Mouse (Mus musculus) brain, adult 10 weeks (tissue): ENCODE data around the gene Slc25a41. TPM values are rescaled to one million over a fixed set of nuclear protein-coding genes. Genes with fewer than 3 reads are reported as not detected.

Experiments
- polyA plus RNA-seq: library from polyadenylated mRNA; stranded (reverse); fragments of 350-450 nt; fragmentation: Illumina TruSeq; extraction: RNeasy Lipid Tissue Mini Kit (QIAGEN cat#74804); gene quantifications from one replicate; pipeline ENCODE4 v1.2.3, GENCODE M21; 2015; ENCODE audit warnings: low read depth, low replicate concordance

Gene Slc25a41
- polyA plus RNA-seq = not detected

GRCm38 (mm10) chr17:57041554-57041953 lies at the start of gene Slc25a41:
Slc25a41 (minus strand) TSS chr17:57041654.

GRCm38 (mm10) chr17:57087049-57087832 lies 45.8 kb upstream of the Slc25a41 start, which contains the start of gene Tubb4a:
Tubb4a (minus strand) TSS chr17:57087782.

GRCm38 (mm10) chr17:57078336-57078735 lies 36.9 kb upstream of the Slc25a41 start, which contains the start of gene Dennd1c:
Dennd1c (minus strand) TSS chr17:57078514.

GRCm38 (mm10) chr17:57059486-57059977 lies 18.1 kb upstream of the Slc25a41 start, which contains the start of gene Slc25a23:
Slc25a23 (minus strand) TSS chr17:57059863.

GRCm38 (mm10) chr17:57058891-57059485 lies 17.5 kb upstream of the Slc25a41 start, which contains the start of gene Crb3:
Crb3 (plus strand) TSS chr17:57059105.

GRCm38 (mm10) chr17:57030931-57031660 lies 10.4 kb downstream of the Slc25a41 start, which contains the start of gene Khsrp:
Khsrp (minus strand) TSS chr17:57031522.

GRCm38 (mm10) chr17:57011236-57012141 lies 30.0 kb downstream of the Slc25a41 start, which contains the start of the genes Gtf2f1 and Gm17949:
Gtf2f1 (minus strand) TSS chr17:57011288.
Gm17949 (plus strand) TSS chr17:57011469.

GRCm38 (mm10) chr17:56999968-57000609 lies 41.4 kb downstream of the Slc25a41 start, which contains the start of gene Pspn:
Pspn (minus strand) TSS chr17:57000018.

GRCm38 (mm10) chr17:56997029-56997667 lies 44.3 kb downstream of the Slc25a41 start, which contains the start of gene Alkbh7:
Alkbh7 (plus strand) TSS chr17:56997339.

GRCm38 (mm10) chr17:56990115-56990746 lies 51.2 kb downstream of the Slc25a41 start, which contains the start of gene Clpp:
Clpp (plus strand) TSS chr17:56990305.

Other genes starting within 250 kb of the Slc25a41 start
- gene Rfx2, start 210.6 kb downstream of the Slc25a41 start, polyA plus RNA-seq = 2.1 TPM
- not detected for gene Acsbg2, start 167.2 kb downstream of the Slc25a41 start, polyA plus RNA-seq
- 0.33 TPM for gene 1700061G19Rik, start 166.2 kb downstream of the Slc25a41 start, polyA plus RNA-seq
- 54.9 TPM for gene Mllt1, start 106.2 kb downstream of the Slc25a41 start, polyA plus RNA-seq
- not detected for gene Acer1, start 59.5 kb downstream of the Slc25a41 start, polyA plus RNA-seq
- gene Clpp, start 51.3 kb downstream of the Slc25a41 start, polyA plus RNA-seq = 109 TPM
- 39.4 TPM for gene Alkbh7, start 44.3 kb downstream of the Slc25a41 start, polyA plus RNA-seq
- gene Pspn, start 41.6 kb downstream of the Slc25a41 start, polyA plus RNA-seq = not detected
- 70.7 TPM for gene Gtf2f1, start 30.4 kb downstream of the Slc25a41 start, polyA plus RNA-seq
- gene Gm17949, start 30.2 kb downstream of the Slc25a41 start, polyA plus RNA-seq = not detected
- 44.1 TPM for gene Khsrp, start 10.1 kb downstream of the Slc25a41 start, polyA plus RNA-seq
- 1.5 TPM for gene Crb3, start 17.5 kb upstream of the Slc25a41 start, polyA plus RNA-seq
- 246 TPM for gene Slc25a23, start 18.2 kb upstream of the Slc25a41 start, polyA plus RNA-seq
- 1.8 TPM for gene Dennd1c, start 36.9 kb upstream of the Slc25a41 start, polyA plus RNA-seq
- gene Tubb4a, start 46.1 kb upstream of the Slc25a41 start, polyA plus RNA-seq = 670 TPM
- gene Tnfsf9, start 63.7 kb upstream of the Slc25a41 start, polyA plus RNA-seq = 0.73 TPM
- not detected for gene Cd70, start 108.1 kb upstream of the Slc25a41 start, polyA plus RNA-seq
- not detected for gene Tnfsf14, start 152.5 kb upstream of the Slc25a41 start, polyA plus RNA-seq
- 1.1 TPM for gene C3, start 186.5 kb upstream of the Slc25a41 start, polyA plus RNA-seq
- gene Gpr108, start 206.8 kb upstream of the Slc25a41 start, polyA plus RNA-seq = 26.0 TPM
- 10.5 TPM for gene Trip10, start 207.8 kb upstream of the Slc25a41 start, polyA plus RNA-seq
- 2.8 TPM for gene Vav1, start 237.4 kb upstream of the Slc25a41 start, polyA plus RNA-seq